Mouse (Mus musculus) bone marrow macrophage, adult 2 months (primary cell): Measurements from ENCODE around the gene Gm28051.

ENCODE experiments used
- CTCF ChIP-seq: IDR thresholded peaks from 2 replicates; pipeline ENCODE4 v1.5.1; 2012; ENCODE audit warnings: low read depth, mild to moderate bottlenecking, low read length, moderate library complexity
- POLR2A ChIP-seq: IDR thresholded peaks from 2 replicates; pipeline ENCODE4 v1.6.1; 2012; ENCODE audit warnings: mild to moderate bottlenecking, low read depth, low read length, borderline replicate concordance

DNA sequence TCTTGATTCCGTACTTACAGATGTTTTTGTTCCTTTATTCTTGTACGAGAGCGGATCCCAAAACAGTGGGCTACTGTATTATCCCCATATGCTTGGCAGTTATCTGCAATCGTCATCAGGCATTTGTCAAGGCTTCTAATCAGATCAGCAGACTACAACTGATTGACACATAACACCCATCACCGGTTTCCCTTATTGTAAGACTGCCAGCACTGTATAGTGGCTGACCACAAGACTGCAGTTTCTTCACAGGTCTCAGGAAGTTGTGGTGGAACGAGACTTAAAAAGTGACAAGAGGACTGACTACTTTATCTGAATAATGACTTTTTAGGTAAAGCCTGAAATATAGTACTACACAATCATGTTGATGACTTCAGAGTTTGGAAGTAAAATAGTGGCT lies 12.7 kb downstream of the Gm28051 start:
- TF ChIP-seq CTCF (no peak), POLR2A (no peak)
